Mouse (Mus musculus): Measurements from ENCODE around the gene Kcnj12.

DNA sequence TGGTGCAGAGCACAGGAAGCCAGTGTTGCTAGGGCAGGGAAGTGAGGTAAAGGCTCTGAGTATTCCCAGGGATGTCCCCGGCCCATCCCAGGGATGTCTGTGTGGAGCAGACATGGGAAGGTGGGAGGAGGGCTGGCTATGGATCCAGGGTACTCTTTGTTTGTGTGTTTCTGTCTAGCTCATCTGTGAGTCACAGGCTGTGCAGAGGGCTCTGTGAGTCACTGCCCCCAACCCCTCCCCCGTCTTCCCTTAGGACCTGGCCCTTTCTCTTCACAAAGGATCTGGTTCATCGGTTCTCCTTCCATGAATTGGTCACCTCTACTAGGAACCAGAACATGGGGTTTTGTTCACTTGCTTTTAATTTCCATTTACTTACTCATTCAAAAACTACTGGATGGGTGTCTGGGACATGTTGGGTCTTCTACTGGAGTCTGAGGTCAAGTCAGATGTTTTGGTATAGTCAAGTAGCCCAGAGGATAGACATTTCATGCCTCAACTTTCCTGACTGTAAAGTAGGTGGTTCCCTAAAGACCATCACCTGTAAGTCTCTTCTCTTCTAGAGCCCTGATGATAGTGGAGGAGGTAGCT, 97.7 kb downstream of the Kcnj12 start:
- TF ChIP-seq CTCF (IDR thresholded peaks at IDR 0.05; ENCODE audit: control insufficient read depth, insufficient read depth, low read length) (no peak), POLR2A (IDR thresholded peaks at IDR 0.05; ENCODE audit: borderline replicate concordance, control insufficient read depth, low read depth, low read length) (no peak)

Measured in bone marrow, adult 2 months (tissue).